Mouse (Mus musculus): Measurements from ENCODE around the gene Rusc2.

Rusc2 gene

GRCm38 (mm10) chr4:43381408-43382154, at the start of gene Rusc2:
Rusc2 (plus strand) TSS chr4:43381979.
- DNase-seq = peak; percentile 85

- no peak for DNase-seq
Observed at GRCm38 (mm10) chr4:43334771-43335170, 47.0 kb upstream of the Rusc2 start.

GRCm38 (mm10) chr4:43336176-43336575, 45.6 kb upstream of the Rusc2 start:
- DNase-seq = no peak

- no peak for DNase-seq
Observed at GRCm38 (mm10) chr4:43340096-43340804, 41.5 kb upstream of the Rusc2 start.

- DNase-seq = no peak
Observed at GRCm38 (mm10) chr4:43341276-43341891, 40.4 kb upstream of the Rusc2 start.

GRCm38 (mm10) chr4:43342443-43342842, 39.3 kb upstream of the Rusc2 start:
- DNase-seq = no peak

GRCm38 (mm10) chr4:43344932-43345331, 36.8 kb upstream of the Rusc2 start:
- DNase-seq = peak; percentile 18

GRCm38 (mm10) chr4:43349206-43349605, 32.6 kb upstream of the Rusc2 start:
- DNase-seq = peak; percentile 44

GRCm38 (mm10) chr4:43350038-43350560, 31.7 kb upstream of the Rusc2 start:
- no peak for DNase-seq

GRCm38 (mm10) chr4:43353662-43354061, 28.1 kb upstream of the Rusc2 start:
- DNase-seq = no peak

- DNase-seq = no peak
Observed at GRCm38 (mm10) chr4:43364914-43365560, 16.7 kb upstream of the Rusc2 start.

- DNase-seq = no peak
Observed at GRCm38 (mm10) chr4:43367295-43367694, 14.5 kb upstream of the Rusc2 start.

- no peak for DNase-seq
Observed at GRCm38 (mm10) chr4:43367787-43368186, 14.0 kb upstream of the Rusc2 start.

GRCm38 (mm10) chr4:43371406-43371805, 10.4 kb upstream of the Rusc2 start:
- no peak for DNase-seq

- peak; percentile 81 for DNase-seq
Observed at GRCm38 (mm10) chr4:43372155-43372554, 9.6 kb upstream of the Rusc2 start.

GRCm38 (mm10) chr4:43374266-43374665, 7.5 kb upstream of the Rusc2 start:
- no peak for DNase-seq

GRCm38 (mm10) chr4:43379601-43380000, 2.2 kb upstream of the Rusc2 start:
- DNase-seq = no peak

GRCm38 (mm10) chr4:43380951-43381350, 828 bp upstream of the Rusc2 start:
- DNase-seq = no peak

GRCm38 (mm10) chr4:43382155-43383020, 609 bp downstream of the Rusc2 start:
- no peak for DNase-seq

GRCm38 (mm10) chr4:43383246-43384082, 1.7 kb downstream of the Rusc2 start:
- no peak for DNase-seq

- DNase-seq = no peak
Observed at GRCm38 (mm10) chr4:43384083-43384460, 2.3 kb downstream of the Rusc2 start.

All from kidney, adult 11 months (tissue).